Mouse (Mus musculus) midbrain, postnatal 0 days (tissue): ENCODE data around the gene Mtg1. TPM values are rescaled to one million over a fixed set of nuclear protein-coding genes. Genes with fewer than 3 reads are reported as not detected.

Experiments
- ATAC-seq: fragments of 200-750 bp; cut with Nextera tagmentation; 2 replicates; pipeline ENCODE4 v1.8.0; 2017; ENCODE audit warnings: moderate number of reproducible peaks, mild to moderate bottlenecking, moderate TSS enrichment, moderate library complexity; ENCODE audit not compliant: low FRiP score
- DNase-seq: peaks from one replicate; pipeline ENCODE4 v3.0.0-alpha.2; 2015; ENCODE audit warnings: low spot score
- H3K27ac ChIP-seq: fragments of 300-500 bp; sonication (generic); 2 replicates; pipeline ENCODE4 v1.5.1; 2014; ENCODE audit warnings: low read depth, mild to moderate bottlenecking, low read length, mixed read lengths
- H3K27me3 ChIP-seq: fragments of 300-500 bp; sonication (generic); 2 replicates; pipeline ENCODE4 v1.6.1; 2014; ENCODE audit warnings: low read length, control low read depth, mixed read lengths; ENCODE audit not compliant: insufficient read depth
- H3K36me3 ChIP-seq: fragments of 300-500 bp; sonication (generic); 2 replicates; pipeline ENCODE4 v1.6.1; 2014; ENCODE audit warnings: low read length, control low read depth, mixed read lengths; ENCODE audit not compliant: insufficient read depth
- H3K4me1 ChIP-seq: fragments of 300-500 bp; sonication (generic); 2 replicates; pipeline ENCODE4 v1.6.1; 2014; ENCODE audit warnings: mild to moderate bottlenecking, control low read depth, antibody characterized with exemption, low read length, mixed read lengths; ENCODE audit not compliant: insufficient read depth
- H3K4me2 ChIP-seq: fragments of 300-500 bp; sonication (generic); 2 replicates; pipeline ENCODE4 v1.6.1; 2014; ENCODE audit warnings: low read depth, mild to moderate bottlenecking, low read length, mixed read lengths; ENCODE audit not compliant: poor library complexity, severe bottlenecking
- H3K4me3 ChIP-seq: fragments of 300-500 bp; sonication (generic); 2 replicates; pipeline ENCODE4 v1.5.1; 2014; ENCODE audit warnings: low read depth, mild to moderate bottlenecking, low read length, moderate library complexity
- H3K9ac ChIP-seq: fragments of 300-500 bp; sonication (generic); replicated peaks from 2 replicates; pipeline ENCODE4 v1.6.1; 2014; ENCODE audit warnings: mild to moderate bottlenecking, low read length, moderate library complexity, mixed read lengths; ENCODE audit not compliant: poor library complexity, severe bottlenecking
- H3K9me3 ChIP-seq: fragments of 300-500 bp; sonication (generic); 2 replicates; pipeline ENCODE4 v1.6.1; 2016; ENCODE audit warnings: low read length, control low read depth
- CTCF ChIP-seq: IDR thresholded peaks from 2 replicates; pipeline ENCODE4 v1.5.1; 2016; ENCODE audit warnings: antibody characterized with exemption, mild to moderate bottlenecking
- WGBS: fragments of 180-500 bp; shearing (Covaris S2); extraction: QIAGEN DNeasy Blood & Tissue Kit; methylation state at CpG from one replicate; pipeline ENCODE4 v1.1.7; 2014; 5-methylcytosine and 5-hydroxymethylcytosine counted together
- polyA plus RNA-seq: library from polyadenylated mRNA; unstranded; fragments of >200 nt; fragmentation: Nextera tagmentation; extraction: Ambion mirVana; gene quantifications from 2 replicates; pipeline ENCODE4 v1.2.1, GENCODE M21; 2015
- total RNA-seq: library from RNA; depleted of rRNA; stranded (reverse); fragments of >200 nt; gene quantifications from 2 replicates; pipeline ENCODE4 v1.2.3, GENCODE M21; 2014

The Mtg1 gene
- total and polyA plus RNA-seq, 2 experiments from 2014 or later, result 9.9 to 31.3 TPM

- no peaks in the 10 kb centered on the region for H3K36me3 ChIP-seq
- H3K27ac ChIP-seq, result no peak overlapping the region
- WGBS, result 85% methylated on average over 5 of the region's 5 CpGs
- ATAC-seq, result no peak
- no peaks in the 10 kb centered on the region for H3K27me3 ChIP-seq
- no peak for DNase-seq
- peaks cover 4% of the 10 kb centered on the region for H3K4me1 ChIP-seq
- H3K9me3 ChIP-seq, result no peaks in the 10 kb centered on the region
- H3K4me3 ChIP-seq, result no peak overlapping the region
- H3K9ac ChIP-seq, result no peak overlapping the region
- no peak overlapping the region for H3K4me2 ChIP-seq
- TF ChIP-seq CTCF, result no peak
Observed at GRCm38 (mm10) chr7:140135106-140135770, 2.1 kb upstream of the Mtg1 start.

GRCm38 (mm10) chr7:140138021-140138310, 602 bp downstream of the Mtg1 start:
- WGBS, result under 1% methylated on average over 8 of the region's 8 CpGs
- TF ChIP-seq CTCF, result no peak
- DNase-seq, result no peak
- no peaks in the 10 kb centered on the region for H3K9me3 ChIP-seq
- peaks cover 4% of the 10 kb centered on the region for H3K4me1 ChIP-seq
- peak overlapping the region; percentile 88 for H3K4me2 ChIP-seq
- H3K27ac ChIP-seq, result peak overlapping the region; percentile 89
- H3K27me3 ChIP-seq, result no peaks in the 10 kb centered on the region
- ATAC-seq, result no peak; the same call in 1 of the 2 replicates
- no peaks in the 10 kb centered on the region for H3K36me3 ChIP-seq
- H3K4me3 ChIP-seq, result peak overlapping the region; percentile 63
- H3K9ac ChIP-seq, result peak overlapping the region; percentile 76

GRCm38 (mm10) chr7:140141350-140141749, 4.0 kb downstream of the Mtg1 start:
- Histone ChIP-seq H3K27ac (no peak overlapping the region), H3K9me3 (no peaks in the 10 kb centered on the region), H3K36me3 (no peaks in the 10 kb centered on the region), H3K4me2 (no peak overlapping the region), H3K27me3 (no peaks in the 10 kb centered on the region), H3K9ac (no peak overlapping the region), H3K4me3 (no peak overlapping the region), H3K4me1 (peaks cover 4% of the 10 kb centered on the region)
- ATAC-seq (no peak), DNase-seq (peak; percentile 65)
- TF ChIP-seq CTCF, result peak; percentile 71
- 6% methylated on average over 14 of the region's 14 CpGs for WGBS

- WGBS, result 82% methylated on average over 4 of the region's 4 CpGs
- no peak for ATAC-seq
- no peak for TF ChIP-seq CTCF
- H3K27ac ChIP-seq, result no peak overlapping the region
- no peaks in the 10 kb centered on the region for H3K9me3 ChIP-seq
- no peaks in the 10 kb centered on the region for H3K27me3 ChIP-seq
- 0 out of 2 replicates have a peak, but pooled peaks cover 2% of the 10 kb centered on the region for H3K36me3 ChIP-seq
- H3K4me3 ChIP-seq, result no peak overlapping the region
- H3K4me1 ChIP-seq, result no peaks in the 10 kb centered on the region
- DNase-seq, result no peak
- no peak overlapping the region for H3K4me2 ChIP-seq
- H3K9ac ChIP-seq, result no peak overlapping the region
Observed at GRCm38 (mm10) chr7:140144550-140144949, 7.2 kb downstream of the Mtg1 start.

- Histone ChIP-seq H3K4me2 (peak overlapping the region; percentile 80), H3K27ac (peak overlapping the region; percentile 92), H3K9me3 (no peaks in the 10 kb centered on the region), H3K9ac (peak overlapping the region; percentile 82), H3K27me3 (no peaks in the 10 kb centered on the region), H3K36me3 (no peaks in the 10 kb centered on the region), H3K4me1 (peaks cover 19% of the 10 kb centered on the region; the same call in 1 of the 2 replicates), H3K4me3 (peak overlapping the region; percentile 49)
- TF ChIP-seq CTCF, result no peak
- ATAC-seq (peak; percentile 36), DNase-seq (peak; percentile 54)
- WGBS, result 3% methylated on average over 14 of the region's 28 CpGs
Observed at GRCm38 (mm10) chr7:140153383-140153782, 16.0 kb downstream of the Mtg1 start.

- 7% methylated on average over 4 of the region's 4 CpGs for WGBS
- Histone ChIP-seq H3K36me3 (no peaks in the 10 kb centered on the region), H3K9me3 (no peaks in the 10 kb centered on the region), H3K4me2 (peak overlapping the region; percentile 80), H3K9ac (peak overlapping the region; percentile 82), H3K27me3 (no peaks in the 10 kb centered on the region), H3K4me1 (peaks cover 19% of the 10 kb centered on the region; the same call in 1 of the 2 replicates), H3K4me3 (peak overlapping the region; percentile 49), H3K27ac (peak overlapping the region; percentile 92)
- DNase-seq (peak; percentile 6), ATAC-seq (peak; percentile 56)
- TF ChIP-seq CTCF, result no peak
Observed at GRCm38 (mm10) chr7:140153829-140154217, 16.5 kb downstream of the Mtg1 start.
